Mouse (Mus musculus) kidney, postnatal 0 days (tissue): ENCODE data around the gene Plin1. TPM values are rescaled to one million over a fixed set of nuclear protein-coding genes. Genes with fewer than 3 reads are reported as not detected.

ENCODE experiments used
- ATAC-seq: fragments of 200-750 bp; cut with Nextera tagmentation; replicated peaks from 2 replicates; pipeline ENCODE4 v1.8.0; 2017; ENCODE audit warnings: low read depth, moderate number of reproducible peaks, moderate TSS enrichment, moderate library complexity; ENCODE audit not compliant: low FRiP score
- DNase-seq: peaks from one replicate; pipeline ENCODE4 v3.0.0-alpha.2; 2016; ENCODE audit warnings: low spot score
- H3K27ac ChIP-seq: fragments of 300-500 bp; sonication (generic); 2 replicates; pipeline ENCODE4 v1.5.1; 2014; ENCODE audit warnings: mild to moderate bottlenecking
- H3K27me3 ChIP-seq: fragments of 300-500 bp; sonication (generic); 2 replicates; pipeline ENCODE4 v1.6.1; 2014; ENCODE audit warnings: low read length, mixed read lengths; ENCODE audit not compliant: insufficient read depth
- H3K36me3 ChIP-seq: fragments of 300-500 bp; sonication (generic); 2 replicates; pipeline ENCODE4 v1.6.1; 2014; ENCODE audit warnings: low read length, mixed read lengths; ENCODE audit not compliant: insufficient read depth
- H3K4me1 ChIP-seq: fragments of 300-500 bp; sonication (generic); replicated peaks from 2 replicates; pipeline ENCODE4 v1.6.1; 2014; ENCODE audit warnings: antibody characterized with exemption, low read length, mixed read lengths; ENCODE audit not compliant: insufficient read depth
- H3K4me2 ChIP-seq: fragments of 300-500 bp; sonication (generic); 2 replicates; pipeline ENCODE4 v1.6.1; 2014; ENCODE audit warnings: mild to moderate bottlenecking, low read length, moderate library complexity, mixed read lengths
- H3K4me3 ChIP-seq: fragments of 300-500 bp; sonication (generic); replicated peaks from 2 replicates; pipeline ENCODE4 v1.5.1; 2014; ENCODE audit warnings: low read depth, low read length
- H3K9ac ChIP-seq: fragments of 300-500 bp; sonication (generic); 2 replicates; pipeline ENCODE4 v1.6.1; 2014; ENCODE audit warnings: low read depth, low read length
- H3K9me3 ChIP-seq: fragments of 300-500 bp; sonication (generic); replicated peaks from 2 replicates; pipeline ENCODE4 v1.6.1; 2016; ENCODE audit warnings: low read length, inconsistent platforms, mixed read lengths
- CTCF ChIP-seq: IDR thresholded peaks from 2 replicates; pipeline ENCODE4 v1.5.1; 2016; ENCODE audit warnings: antibody characterized with exemption, low read depth, mild to moderate bottlenecking, moderate library complexity
- WGBS: fragments of 180-500 bp; shearing (Covaris S2); extraction: QIAGEN DNeasy Blood & Tissue Kit; methylation state at CpG from one replicate; pipeline ENCODE4 v1.1.7; 2014; 5-methylcytosine and 5-hydroxymethylcytosine counted together
- polyA plus RNA-seq: library from polyadenylated mRNA; unstranded; fragments of >200 nt; fragmentation: Nextera tagmentation; extraction: Ambion mirVana; gene quantifications from 2 replicates; pipeline ENCODE4 v1.2.1, GENCODE M21; 2015

Plin1 gene
- polyA plus RNA-seq, 1 experiment from 2014 or later = 0.61 TPM

GRCm38 (mm10) chr7:79728219-79728618 is 4.5 kb downstream of the Plin1 start:
- Histone ChIP-seq H3K27ac (no peak overlapping the region), H3K4me3 (no peak overlapping the region), H3K27me3 (no peaks in the 10 kb centered on the region), H3K9me3 (no peaks in the 10 kb centered on the region), H3K4me1 (no peaks in the 10 kb centered on the region), H3K9ac (no peak overlapping the region), H3K4me2 (no peak overlapping the region), H3K36me3 (no peaks in the 10 kb centered on the region)
- WGBS = 28% methylated on average over 6 of the region's 6 CpGs
- ATAC-seq (no peak), DNase-seq (peak; percentile 70)
- peak; percentile 88 for TF ChIP-seq CTCF

DNA sequence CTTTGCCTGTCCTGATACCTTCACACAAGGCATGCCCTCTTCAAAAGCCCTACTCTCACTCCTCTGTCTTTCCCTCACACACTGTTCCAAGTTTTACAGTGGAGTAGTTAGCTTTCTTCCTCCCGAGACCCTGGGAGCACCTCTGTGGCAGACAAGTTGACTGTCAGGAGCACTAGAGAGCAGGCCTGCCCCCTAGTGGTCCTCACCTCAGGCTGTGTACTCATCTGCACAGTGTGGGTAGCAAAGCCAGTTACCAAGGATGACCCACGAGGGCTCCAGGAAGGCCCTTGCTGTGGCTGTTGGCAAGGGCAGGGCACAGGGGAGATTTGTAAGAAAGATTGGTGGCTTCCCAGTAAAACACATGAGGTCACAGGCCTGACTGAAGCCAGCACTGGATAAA is 5.6 kb downstream of the Plin1 start:
- Histone ChIP-seq H3K27ac (no peak overlapping the region), H3K36me3 (no peaks in the 10 kb centered on the region), H3K4me3 (no peak overlapping the region), H3K27me3 (peaks cover 10% of the 10 kb centered on the region; the same call in 1 of the 2 replicates), H3K4me2 (no peak overlapping the region), H3K4me1 (no peaks in the 10 kb centered on the region), H3K9me3 (no peaks in the 10 kb centered on the region), H3K9ac (no peak overlapping the region)
- peak; percentile 79 for TF ChIP-seq CTCF
- DNase-seq (peak; percentile 55), ATAC-seq (no peak)
- WGBS = 4% methylated on average over 2 of the region's 2 CpGs

GRCm38 (mm10) chr7:79721386-79721977 is 11.2 kb downstream of the Plin1 start:
- H3K36me3 ChIP-seq = no peaks in the 10 kb centered on the region
- H3K4me2 ChIP-seq = peak overlapping the region; percentile 73
- ATAC-seq = peak; percentile 71
- peak overlapping the region; percentile 26; the same call in 1 of the 2 replicates for H3K27ac ChIP-seq
- WGBS = under 1% methylated on average over 48 of the region's 48 CpGs
- TF ChIP-seq CTCF = no peak
- no peaks in the 10 kb centered on the region for H3K4me1 ChIP-seq
- H3K9ac ChIP-seq = peak overlapping the region; percentile 60
- peak overlapping the region; percentile 44 for H3K4me3 ChIP-seq
- peaks cover 14% of the 10 kb centered on the region; the same call in 1 of the 2 replicates for H3K27me3 ChIP-seq
- DNase-seq = peak; percentile 61
- H3K9me3 ChIP-seq = no peaks in the 10 kb centered on the region

- Histone ChIP-seq H3K36me3 (no peaks in the 10 kb centered on the region), H3K27me3 (no peaks in the 10 kb centered on the region), H3K27ac (no peak within 1 kb of the TSS), H3K4me2 (peak within 1 kb of the TSS; percentile 77), H3K4me1 (peaks cover 2% of the 10 kb centered on the region; the same call in 1 of the 2 replicates), H3K9ac (peak within 1 kb of the TSS; percentile 71), H3K9me3 (no peaks in the 10 kb centered on the region), H3K4me3 (peak within 1 kb of the TSS; percentile 77)
- DNase-seq (peak; percentile 90), ATAC-seq (peak; percentile 93)
- under 1% methylated on average over 53 of the region's 55 CpGs for WGBS
- no peak for TF ChIP-seq CTCF
These were observed 17.3 kb downstream of the Plin1 start, which contains the start of gene Kif7 for GRCm38 (mm10) chr7:79715187-79715981. TSS of gene Kif7 (minus strand) at chr7:79715720.

DNA sequence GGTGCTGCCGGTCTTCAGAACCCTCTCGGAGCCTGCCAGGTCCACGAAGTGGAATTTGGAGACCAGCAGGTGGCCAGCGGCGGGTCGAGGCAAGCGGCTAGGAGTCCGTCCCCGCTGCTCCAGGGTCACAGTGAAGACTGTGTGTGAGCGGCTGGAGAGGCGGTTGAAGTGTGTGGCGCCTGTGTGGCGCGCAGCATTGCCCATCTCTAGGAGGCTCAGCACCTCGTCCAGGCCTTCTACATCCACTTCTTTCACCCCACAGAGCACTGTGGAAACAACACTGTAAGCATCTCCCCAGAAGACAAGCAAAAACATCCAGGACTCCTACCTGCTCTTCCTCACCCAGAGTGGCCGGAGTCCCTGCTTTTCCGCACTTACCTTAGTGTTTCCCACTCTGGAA is 21.9 kb downstream of the Plin1 start:
- no peaks in the 10 kb centered on the region for H3K27me3 ChIP-seq
- ATAC-seq = no peak
- peak overlapping the region; percentile 75; the same call in 1 of the 2 replicates for H3K4me2 ChIP-seq
- peaks cover 2% of the 10 kb centered on the region; the same call in 1 of the 2 replicates for H3K4me1 ChIP-seq
- DNase-seq = no peak
- peaks cover 4% of the 10 kb centered on the region; the same call in 1 of the 2 replicates for H3K36me3 ChIP-seq
- no peak overlapping the region for H3K9ac ChIP-seq
- H3K9me3 ChIP-seq = no peaks in the 10 kb centered on the region
- no peak overlapping the region for H3K27ac ChIP-seq
- H3K4me3 ChIP-seq = no peak overlapping the region
- WGBS = 57% methylated on average over 17 of the region's 17 CpGs
- peak; percentile 11; the same call in 1 of the 2 replicates for TF ChIP-seq CTCF

DNA sequence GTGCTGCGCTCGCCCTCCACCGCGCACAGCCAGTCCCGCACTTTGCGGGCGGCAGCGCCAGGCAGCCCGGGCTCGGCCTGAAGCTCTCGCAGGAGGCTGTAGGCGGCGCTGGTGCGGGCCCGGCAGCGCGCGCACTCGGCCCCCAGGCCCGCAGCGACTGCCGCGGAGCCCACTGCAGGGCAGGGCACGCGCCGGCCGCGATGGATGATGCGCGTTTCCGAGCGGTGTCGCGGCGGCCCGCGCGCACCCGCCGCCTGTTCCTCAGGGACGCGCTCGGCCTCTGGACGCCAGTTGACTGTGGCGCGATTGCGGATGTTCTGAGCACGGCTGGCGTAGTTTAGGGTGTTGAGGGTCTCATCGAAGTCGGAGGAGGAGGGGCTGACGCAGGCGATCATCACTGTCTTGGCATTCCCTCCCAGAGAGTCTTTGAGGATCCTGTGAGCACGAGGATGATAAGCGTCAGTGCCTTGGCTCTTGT is 22.5 kb downstream of the Plin1 start:
- H3K27me3 ChIP-seq = no peaks in the 10 kb centered on the region
- H3K4me3 ChIP-seq = peak overlapping the region; percentile 47
- H3K27ac ChIP-seq = no peak overlapping the region
- DNase-seq (peak; percentile 66), ATAC-seq (peak; percentile 84)
- H3K4me1 ChIP-seq = 0 out of 2 replicates have a peak, but pooled peaks cover 2% of the 10 kb centered on the region
- peaks cover 4% of the 10 kb centered on the region; the same call in 1 of the 2 replicates for H3K36me3 ChIP-seq
- peak; percentile 52 for TF ChIP-seq CTCF
- no peaks in the 10 kb centered on the region for H3K9me3 ChIP-seq
- peak overlapping the region; percentile 75 for H3K4me2 ChIP-seq
- 5% methylated on average over 54 of the region's 55 CpGs for WGBS
- H3K9ac ChIP-seq = peak overlapping the region; percentile 53; the same call in 1 of the 2 replicates
